Mouse (Mus musculus) lung, embryonic 14.5 days (tissue): Measurements from ENCODE around the gene Itih1. TPM values are rescaled to one million over a fixed set of nuclear protein-coding genes. Genes with fewer than 3 reads are reported as not detected.

Experiments
- ATAC-seq: fragments of 200-750 bp; cut with Nextera tagmentation; 2 replicates; pipeline ENCODE4 v1.8.0; 2017; ENCODE audit warnings: mild to moderate bottlenecking, moderate TSS enrichment, moderate library complexity; ENCODE audit not compliant: insufficient read depth
- DNase-seq: peaks from one replicate; pipeline ENCODE4 v3.0.0-alpha.2; 2015
- H3K27ac ChIP-seq: fragments of 300-500 bp; sonication (generic); 2 replicates; pipeline ENCODE4 v1.5.1; 2014; ENCODE audit warnings: low read depth, mild to moderate bottlenecking, moderate library complexity
- H3K27me3 ChIP-seq: fragments of 300-500 bp; sonication (generic); 2 replicates; pipeline ENCODE4 v1.6.1; 2014; ENCODE audit warnings: low read length, control low read depth; ENCODE audit not compliant: insufficient read depth
- H3K36me3 ChIP-seq: fragments of 300-500 bp; sonication (generic); 2 replicates; pipeline ENCODE4 v1.6.1; 2014; ENCODE audit warnings: control low read depth; ENCODE audit not compliant: insufficient read depth
- H3K4me1 ChIP-seq: fragments of 300-500 bp; sonication (generic); 2 replicates; pipeline ENCODE4 v1.6.1; 2014; ENCODE audit warnings: antibody characterized with exemption, control low read depth; ENCODE audit not compliant: insufficient read depth
- H3K4me2 ChIP-seq: fragments of 300-500 bp; sonication (generic); 2 replicates; pipeline ENCODE4 v1.6.1; 2014; ENCODE audit warnings: mild to moderate bottlenecking
- H3K4me3 ChIP-seq: fragments of 300-500 bp; sonication (generic); 2 replicates; pipeline ENCODE4 v1.5.1; 2014; ENCODE audit warnings: low read depth, low read length
- H3K9ac ChIP-seq: fragments of 300-500 bp; sonication (generic); 2 replicates; pipeline ENCODE4 v1.6.1; 2014
- H3K9me3 ChIP-seq: fragments of 300-500 bp; sonication (generic); 2 replicates; pipeline ENCODE4 v1.6.1; 2016; ENCODE audit warnings: low read depth, low read length, control low read depth
- CTCF ChIP-seq: IDR thresholded peaks from 2 replicates; pipeline ENCODE4 v1.5.1; 2016; ENCODE audit warnings: antibody characterized with exemption, low read depth
- WGBS: fragments of 180-500 bp; shearing (Covaris S2); extraction: QIAGEN DNeasy Blood & Tissue Kit; methylation state at CpG from one replicate; pipeline ENCODE4 v1.1.7; 2014; 5-methylcytosine and 5-hydroxymethylcytosine counted together
- polyA plus RNA-seq: library from polyadenylated mRNA; unstranded; fragments of >200 nt; fragmentation: Nextera tagmentation; extraction: Ambion mirVana; gene quantifications from 2 replicates; pipeline ENCODE4 v1.2.1, GENCODE M21; 2014

Itih1 gene
- polyA plus RNA-seq, 1 experiment from 2014 or later = not detected

DNA sequence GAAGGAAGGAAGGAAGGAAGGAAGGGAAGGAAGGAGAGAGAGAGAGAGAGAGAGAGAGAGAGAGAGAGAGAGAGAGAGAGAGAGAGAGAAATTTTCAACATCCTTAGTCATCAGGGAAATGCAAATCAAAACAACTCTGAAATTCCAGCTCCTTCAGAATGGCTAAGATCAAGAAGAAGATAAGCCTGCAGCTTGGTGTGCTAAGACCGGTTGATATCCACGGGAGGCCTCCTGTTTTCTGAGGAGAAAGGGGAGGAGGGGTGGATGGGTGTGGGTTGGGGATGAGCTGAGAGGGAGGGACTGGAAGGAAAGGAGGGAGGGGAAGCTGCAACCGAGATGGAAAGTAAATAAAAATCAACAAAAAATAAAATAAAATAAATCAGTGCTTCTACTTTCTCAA lies 57.8 kb downstream of the Itih1 start:
- peaks cover 8% of the 10 kb centered on the region; the same call in 1 of the 2 replicates for H3K4me1 ChIP-seq
- WGBS = 12% methylated on average over 3 of the region's 3 CpGs

GRCm38 (mm10) chr14:30881718-30882108 lies 61.4 kb downstream of the Itih1 start:
- Histone ChIP-seq H3K9ac (no peak overlapping the region), H3K4me3 (no peak overlapping the region)
- WGBS = 92% methylated on average over 3 of the region's 3 CpGs

More for the DNA sequence above, 57.8 kb downstream of the Itih1 start:
- DNase-seq (no peak), ATAC-seq (no peak)
- no peak overlapping the region for H3K4me2 ChIP-seq
- H3K27ac ChIP-seq = no peak overlapping the region
- TF ChIP-seq CTCF = no peak
- no peak overlapping the region for H3K4me3 ChIP-seq
- no peaks in the 10 kb centered on the region for H3K36me3 ChIP-seq
- no peaks in the 10 kb centered on the region for H3K9me3 ChIP-seq
- no peaks in the 10 kb centered on the region for H3K27me3 ChIP-seq
- no peak overlapping the region for H3K9ac ChIP-seq

GRCm38 (mm10) chr14:30880811-30881717 lies 62.0 kb downstream of the Itih1 start:
- TF ChIP-seq CTCF = peak; percentile 74

More at GRCm38 (mm10) chr14:30881718-30882108, 61.4 kb downstream of the Itih1 start:
- Histone ChIP-seq H3K4me2 (no peak overlapping the region), H3K36me3 (no peaks in the 10 kb centered on the region), H3K4me1 (0 out of 2 replicates have a peak, but pooled peaks cover 5% of the 10 kb centered on the region), H3K27ac (no peak overlapping the region), H3K27me3 (no peaks in the 10 kb centered on the region), H3K9me3 (no peaks in the 10 kb centered on the region)
- no peak for TF ChIP-seq CTCF
- ATAC-seq = no peak
- no peak for DNase-seq

DNA sequence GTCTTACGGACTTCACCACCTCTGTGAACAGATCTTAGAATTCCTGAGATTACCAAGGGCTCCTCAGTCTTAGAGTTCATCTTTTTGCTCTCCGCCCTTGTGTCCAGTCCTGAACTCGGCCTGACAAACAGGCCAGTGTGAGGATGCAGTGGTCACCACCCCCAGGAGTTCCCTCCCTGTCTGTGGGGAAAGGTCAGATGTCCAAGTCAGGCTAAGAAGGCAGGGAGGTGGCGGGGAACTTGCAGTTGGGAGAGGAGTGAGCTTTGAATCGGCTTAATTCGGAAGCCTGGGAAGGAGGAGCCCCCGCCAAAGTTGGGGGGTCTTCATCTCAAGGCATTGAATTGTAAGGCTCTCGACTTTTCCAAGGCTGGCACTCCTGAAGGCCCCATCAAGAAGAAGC lies 62.8 kb downstream of the Itih1 start:
- no peak for ATAC-seq
- DNase-seq = no peak
- WGBS = 71% methylated on average over 8 of the region's 8 CpGs
- no peak for TF ChIP-seq CTCF
- Histone ChIP-seq H3K9me3 (no peaks in the 10 kb centered on the region), H3K27ac (no peak overlapping the region), H3K4me2 (no peak overlapping the region), H3K27me3 (no peaks in the 10 kb centered on the region), H3K4me1 (0 out of 2 replicates have a peak, but pooled peaks cover 5% of the 10 kb centered on the region), H3K9ac (no peak overlapping the region), H3K4me3 (no peak overlapping the region), H3K36me3 (0 out of 2 replicates have a peak, but pooled peaks cover 11% of the 10 kb centered on the region)

More at GRCm38 (mm10) chr14:30880811-30881717, 62.0 kb downstream of the Itih1 start:
- no peak overlapping the region for H3K27ac ChIP-seq
- WGBS = 79% methylated on average over 17 of the region's 17 CpGs
- no peaks in the 10 kb centered on the region for H3K27me3 ChIP-seq
- 0 out of 2 replicates have a peak, but pooled peaks cover 5% of the 10 kb centered on the region for H3K4me1 ChIP-seq
- H3K4me3 ChIP-seq = no peak overlapping the region
- H3K4me2 ChIP-seq = no peak overlapping the region
- H3K9me3 ChIP-seq = no peaks in the 10 kb centered on the region
- peak; percentile 85 for DNase-seq
- H3K36me3 ChIP-seq = 0 out of 2 replicates have a peak, but pooled peaks cover 4% of the 10 kb centered on the region
- H3K9ac ChIP-seq = no peak overlapping the region
- no peak for ATAC-seq

DNA sequence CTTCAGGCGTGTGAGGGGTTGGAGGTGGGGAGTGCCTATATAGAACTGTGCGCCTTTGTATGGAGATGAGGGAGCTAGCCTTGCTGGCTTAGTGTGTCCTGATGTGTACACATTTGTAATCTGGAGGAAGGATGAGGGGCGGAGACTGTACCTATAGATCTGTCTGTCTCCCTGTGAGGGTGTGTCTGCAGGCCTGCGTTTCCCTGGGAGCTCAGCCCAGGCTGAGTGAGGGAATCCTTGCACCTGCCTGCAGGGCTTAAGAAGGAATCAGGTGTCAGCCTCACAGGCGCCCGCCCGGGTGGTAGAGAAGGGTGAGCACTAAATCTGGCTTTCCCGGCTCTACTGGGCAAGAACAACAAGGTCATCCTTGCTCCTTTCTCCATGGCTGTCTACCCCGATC lies 63.3 kb downstream of the Itih1 start:
- H3K4me2 ChIP-seq = no peak overlapping the region
- 52% methylated on average over 9 of the region's 9 CpGs for WGBS
- H3K4me1 ChIP-seq = 0 out of 2 replicates have a peak, but pooled peaks cover 5% of the 10 kb centered on the region
- no peaks in the 10 kb centered on the region for H3K27me3 ChIP-seq
- no peak for TF ChIP-seq CTCF
- 0 out of 2 replicates have a peak, but pooled peaks cover 14% of the 10 kb centered on the region for H3K36me3 ChIP-seq
- no peaks in the 10 kb centered on the region for H3K9me3 ChIP-seq
- H3K9ac ChIP-seq = no peak overlapping the region
- peak overlapping the region; percentile 73; the same call in 1 of the 2 replicates for H3K27ac ChIP-seq
- DNase-seq = no peak
- 0 out of 2 replicates have a peak, but pooled peaks have one; percentile 26 for ATAC-seq
- H3K4me3 ChIP-seq = no peak overlapping the region

Other genes with a start within 250 kb of the Itih1 start
- 14.7 and 15.0 TPM in 2 replicates for gene Sfmbt1, start 228.4 kb downstream of the Itih1 start, polyA plus RNA-seq
- gene Tmem110, start 117.7 kb downstream of the Itih1 start, polyA plus RNA-seq = 32.2 and 33.7 TPM in 2 replicates
- 3.8 and 5.1 TPM in 2 replicates for gene Mustn1, start 64.1 kb downstream of the Itih1 start, polyA plus RNA-seq
- gene Itih4, start 56.8 kb downstream of the Itih1 start, polyA plus RNA-seq = not detected in 2 replicates
- 0.31 and 0.71 TPM in 2 replicates for gene Itih3, start 19.5 kb downstream of the Itih1 start, polyA plus RNA-seq
- 11.9 and 12.3 TPM in 2 replicates for gene Nek4, start 8.1 kb upstream of the Itih1 start, polyA plus RNA-seq
- gene Glt8d1, start 58.1 kb upstream of the Itih1 start, polyA plus RNA-seq = 69.1 and 69.6 TPM in 2 replicates
- 352 and 383 TPM in 2 replicates for gene Spcs1, start 58.4 kb upstream of the Itih1 start, polyA plus RNA-seq
- 101 and 110 TPM in 2 replicates for gene Pbrm1, start 75.8 kb upstream of the Itih1 start, polyA plus RNA-seq
- 126 and 128 TPM in 2 replicates for gene Gnl3, start 75.9 kb upstream of the Itih1 start, polyA plus RNA-seq
- 60.9 and 74.3 TPM in 2 replicates for gene Smim4, start 185.7 kb upstream of the Itih1 start, polyA plus RNA-seq
- gene Nt5dc2, start 187.8 kb upstream of the Itih1 start, polyA plus RNA-seq = 476 and 510 TPM in 2 replicates
- 64.4 and 71.3 TPM in 2 replicates for gene Stab1, start 225.4 kb upstream of the Itih1 start, polyA plus RNA-seq